Mouse (Mus musculus) spleen, adult 10 weeks (tissue): Measurements from ENCODE around the gene Tmem138. TPM values are rescaled to one million over a fixed set of nuclear protein-coding genes. Genes with fewer than 3 reads are reported as not detected.

Source experiments
- polyA plus RNA-seq: library from polyadenylated mRNA; stranded (reverse); fragments of 350-450 nt; fragmentation: Illumina TruSeq; extraction: RNeasy Lipid Tissue Mini Kit (QIAGEN cat#74804); gene quantifications from one replicate; pipeline ENCODE4 v1.2.3, GENCODE M21; 2015; ENCODE audit warnings: low replicate concordance; ENCODE audit not compliant: insufficient read depth

The Tmem138 gene
- 17.3 TPM for polyA plus RNA-seq

DNA sequence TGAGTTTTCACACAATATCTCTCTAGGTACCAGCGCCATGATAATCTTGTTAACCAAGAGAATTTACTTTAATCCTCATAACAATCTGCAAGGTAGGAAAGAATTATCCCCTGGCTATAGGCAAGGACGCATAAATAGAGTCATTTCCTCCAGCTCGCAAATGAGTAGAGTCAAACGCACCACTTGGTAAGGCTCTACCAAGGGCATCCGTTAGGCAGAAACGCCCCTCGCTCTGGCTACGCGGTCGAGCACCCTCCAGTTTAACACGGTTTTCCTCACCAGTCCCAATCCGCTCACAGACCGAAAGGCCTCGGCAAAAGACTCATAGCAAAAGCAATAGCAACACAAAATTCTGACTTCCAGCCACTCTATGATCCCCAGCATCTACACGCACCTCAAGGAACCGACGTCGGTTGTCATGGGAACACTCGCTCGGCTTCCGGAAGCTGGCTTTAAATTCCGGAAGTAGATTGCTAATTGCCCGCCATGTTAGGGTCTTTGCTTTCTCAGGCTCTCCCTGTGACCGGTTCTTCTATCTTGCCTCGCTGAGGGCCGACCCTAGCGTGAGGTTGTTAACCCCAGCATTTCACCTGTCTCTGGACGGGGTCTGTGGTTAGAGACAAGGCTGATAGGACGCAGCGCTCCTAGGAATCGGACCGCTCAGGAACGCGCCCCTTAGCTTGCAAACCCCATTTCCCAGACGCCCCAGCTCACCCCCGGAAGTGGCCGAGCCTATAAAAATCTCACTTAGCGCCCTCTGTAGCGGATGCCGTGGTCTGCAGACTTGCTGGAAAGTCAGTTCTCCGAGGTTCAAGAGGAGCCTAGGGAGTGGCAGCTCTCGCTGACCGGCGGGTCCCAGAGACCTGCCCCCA lies at the start of gene Tmem138, which contains the start of gene Cyb561a3:
Gene Tmem138 (minus strand): TSS at position 673 of the 872 bp plus-strand sequence.
Gene Cyb561a3 (plus strand): TSS at position 483 of the 872 bp plus-strand sequence.

DNA sequence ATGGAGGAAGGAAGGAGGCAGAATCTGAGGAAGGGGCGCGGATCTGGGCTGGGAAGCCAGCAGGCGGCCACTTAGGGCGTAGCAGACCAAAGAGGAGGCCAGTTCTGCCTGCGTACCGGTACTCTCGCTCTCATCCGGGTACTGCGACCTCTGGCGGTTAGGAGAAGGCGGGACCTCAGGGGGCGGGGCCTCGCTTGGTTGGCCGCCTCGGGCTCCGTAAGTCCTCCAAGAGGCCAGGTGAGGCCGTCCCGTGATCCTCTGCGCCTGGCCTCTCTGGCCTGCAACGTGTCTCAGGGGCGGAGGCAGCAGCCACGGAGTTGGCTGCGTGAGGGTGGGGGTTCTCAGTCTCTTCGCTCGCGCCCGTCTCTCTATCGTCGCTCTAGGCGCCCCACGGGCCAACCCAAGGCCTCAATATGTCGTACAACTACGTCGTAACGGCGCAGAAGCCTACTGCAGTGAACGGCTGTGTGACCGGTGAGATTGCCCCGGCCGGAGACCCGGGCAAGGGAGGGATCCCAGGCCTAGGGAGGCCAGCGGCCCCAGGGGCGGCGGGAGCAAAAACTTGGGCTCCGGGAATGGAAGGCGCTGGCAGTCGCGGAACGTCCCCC lies 28.2 kb upstream of the Tmem138 start, which contains the start of the genes Ddb1 and Tkfc:
Gene Ddb1 (plus strand): TSS at position 35 of the 608 bp plus-strand sequence.
Gene Tkfc (minus strand): TSS at position 362 of the 608 bp plus-strand sequence.

DNA sequence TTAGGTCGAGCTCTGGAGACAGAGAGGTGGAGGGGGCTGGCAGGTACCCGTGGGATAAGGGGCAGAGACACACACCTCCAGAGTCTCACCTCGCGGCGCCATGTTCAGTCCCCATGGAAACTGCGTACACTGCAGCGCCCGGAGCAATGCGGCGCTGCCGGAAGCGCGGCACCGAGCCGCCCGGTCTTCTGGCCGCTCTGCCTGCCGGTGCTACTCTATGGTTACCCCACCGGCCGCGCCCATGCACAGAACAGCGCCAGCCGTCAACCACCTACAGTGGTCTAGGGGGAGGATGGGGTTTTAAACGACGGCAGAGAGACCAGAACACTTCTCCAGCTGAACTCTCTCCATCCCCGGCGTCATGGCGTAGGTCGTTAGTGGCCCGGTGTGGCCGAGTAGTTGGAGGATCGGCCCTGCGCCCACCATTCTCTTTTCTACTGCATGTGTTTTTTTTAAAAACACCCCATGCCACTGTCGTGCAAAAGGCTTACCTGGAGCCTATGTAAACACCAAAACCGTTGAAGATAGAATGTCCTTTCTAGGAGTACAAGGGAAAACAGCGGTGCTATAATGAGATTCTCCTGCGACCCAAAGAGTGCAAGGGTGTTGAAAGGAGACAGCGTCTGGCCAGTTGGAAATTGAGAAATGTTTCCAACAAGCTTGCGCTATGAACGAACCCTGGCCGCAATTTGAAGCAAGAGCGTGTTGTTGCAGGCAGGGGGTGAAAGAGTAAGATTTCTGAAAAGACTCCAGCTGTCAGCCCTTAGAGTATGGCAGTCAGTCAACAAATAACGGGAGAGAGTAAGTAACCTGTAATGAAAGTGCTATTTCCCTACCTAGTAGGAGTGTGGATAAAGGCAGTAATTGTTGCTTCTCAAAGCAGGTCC lies 21.3 kb downstream of the Tmem138 start, which contains the start of gene Tmem216:
Gene Tmem216 (minus strand): TSS at position 615 of the 887 bp plus-strand sequence.

DNA sequence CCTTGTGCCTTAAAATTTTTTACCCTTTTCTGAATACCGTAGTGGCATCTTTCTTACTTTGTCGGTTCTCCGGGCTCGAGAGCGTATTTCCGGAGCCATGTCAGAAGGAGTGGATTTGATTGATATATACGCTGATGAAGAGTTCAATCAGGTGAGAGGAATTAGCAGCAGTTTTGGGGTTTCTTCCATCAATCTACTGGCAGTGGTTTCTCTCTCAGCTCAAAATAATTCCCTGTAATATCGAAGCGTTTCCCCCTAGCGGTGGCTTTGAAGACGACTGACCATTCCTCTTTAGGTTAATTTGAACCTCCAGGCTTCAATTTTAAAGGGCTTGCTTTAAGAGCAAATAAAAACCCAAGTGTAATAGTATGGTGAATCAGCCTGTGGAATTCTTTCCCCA lies 51.3 kb downstream of the Tmem138 start, which contains the start of gene Sdhaf2:
Gene Sdhaf2 (minus strand): TSS at position 233 of the 400 bp plus-strand sequence.

DNA sequence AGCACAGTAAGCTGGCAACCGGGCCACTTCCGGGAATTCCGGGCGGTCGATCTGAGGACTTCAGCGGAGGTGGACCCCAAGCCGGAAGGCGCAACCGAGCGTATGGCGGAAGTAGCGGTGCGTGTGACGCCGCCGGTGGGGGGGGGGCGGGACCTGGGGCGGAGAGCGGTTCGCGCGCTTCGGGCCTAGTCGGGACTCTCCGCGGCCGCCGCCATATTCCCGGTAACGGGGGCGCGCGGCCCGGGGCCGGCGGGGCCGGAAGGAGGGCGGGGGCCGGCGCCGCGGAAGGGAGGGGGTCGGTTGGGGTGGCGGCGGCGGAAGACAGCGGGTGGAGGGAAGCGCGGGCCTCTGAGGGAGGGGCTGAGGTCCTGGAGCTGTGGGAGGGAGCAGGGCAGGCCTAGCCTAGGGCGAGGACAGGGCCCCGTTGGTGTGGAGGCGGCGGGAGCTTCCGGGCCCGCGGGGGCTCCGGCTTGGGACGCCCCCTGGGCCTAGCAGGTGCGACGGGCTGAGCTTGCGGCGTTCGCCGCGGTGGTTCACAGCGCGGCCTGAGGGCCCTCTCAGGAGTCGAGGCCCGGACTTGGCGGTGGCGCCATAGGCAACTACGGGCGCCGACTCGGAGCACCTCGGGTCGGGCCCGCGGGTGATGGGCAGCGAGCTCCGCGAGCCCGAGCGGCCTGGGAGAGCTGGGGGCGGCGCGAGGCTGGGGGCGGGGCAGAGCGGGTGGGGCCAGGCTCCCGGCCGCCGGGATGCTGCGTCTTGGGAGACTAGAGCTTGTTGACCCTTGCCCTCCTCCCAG lies 51.9 kb downstream of the Tmem138 start, which contains the start of gene Cpsf7:
Gene Cpsf7 (plus strand): TSS at position 161 of the 796 bp plus-strand sequence.

Other genes starting within 250 kb of the Tmem138 start
- gene Syt7, start 188.3 kb downstream of the Tmem138 start, polyA plus RNA-seq, result 0.21 TPM
- not detected for gene Lrrc10b, start 119.9 kb downstream of the Tmem138 start, polyA plus RNA-seq
- 0.58 TPM for gene Ppp1r32, start 94.4 kb downstream of the Tmem138 start, polyA plus RNA-seq
- gene Cpsf7, start 52.1 kb downstream of the Tmem138 start, polyA plus RNA-seq, result 176 TPM
- gene Sdhaf2, start 51.2 kb downstream of the Tmem138 start, polyA plus RNA-seq, result 102 TPM
- gene Tmem216, start 21.1 kb downstream of the Tmem138 start, polyA plus RNA-seq, result 11.1 TPM
- gene Cyb561a3, start 190 bp downstream of the Tmem138 start, polyA plus RNA-seq, result 181 TPM
- gene Ddb1, start 28.0 kb upstream of the Tmem138 start, polyA plus RNA-seq, result 165 TPM
- gene Tkfc, start 28.3 kb upstream of the Tmem138 start, polyA plus RNA-seq, result 3.9 TPM
- 0.08 TPM for gene Vwce, start 56.9 kb upstream of the Tmem138 start, polyA plus RNA-seq
- gene Pga5, start 100.7 kb upstream of the Tmem138 start, polyA plus RNA-seq, result not detected
- gene Vps37c, start 111.4 kb upstream of the Tmem138 start, polyA plus RNA-seq, result 11.2 TPM
- gene Cd5, start 161.6 kb upstream of the Tmem138 start, polyA plus RNA-seq, result 33.1 TPM